Mouse (Mus musculus) left cerebral cortex, adult 18-20 months (tissue): Measurements from ENCODE around the gene Izumo4. TPM values are rescaled to one million over a fixed set of nuclear protein-coding genes. Genes with fewer than 3 reads are reported as not detected.

Experiments used
- DNase-seq, 2 experiments: peaks; one replicate each; pipeline ENCODE4 v3.0.0; 2021 to 2022; ENCODE audit warnings: low spot score in 2 of 2, mixed read lengths in 1 of 2
- total RNA-seq, 2 experiments: library from RNA; stranded (reverse); gene quantifications; 2 replicates each; pipeline ENCODE4 v1.2.3; 2021

Izumo4 gene
- total RNA-seq, 2 experiments from 2014 or later, result 42.6 to 45.2 TPM

DNA sequence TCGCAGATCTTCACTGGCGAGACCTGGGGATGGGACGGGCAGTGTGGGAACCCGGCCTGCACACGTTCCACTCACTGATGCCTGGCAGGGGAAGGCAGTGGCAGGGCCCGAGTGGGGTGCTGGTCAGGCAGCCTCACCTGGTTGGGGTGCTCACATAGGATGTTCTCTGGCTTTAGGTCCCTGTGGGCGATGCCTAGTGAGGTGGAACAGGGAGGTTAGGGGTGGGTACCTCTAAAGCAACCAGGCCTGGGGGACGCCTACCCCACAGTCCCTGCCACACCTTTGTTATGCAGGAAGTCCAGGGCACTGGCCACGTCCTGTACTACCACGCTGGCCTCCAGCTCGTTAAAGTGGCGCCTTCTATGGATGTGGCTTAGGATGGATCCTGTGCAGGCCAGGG, 33.0 kb upstream of the Izumo4 start:
- no peak for DNase-seq

- no peak for DNase-seq
Measured at GRCm38 (mm10) chr10:80669737-80670485, 32.1 kb upstream of the Izumo4 start.

GRCm38 (mm10) chr10:80670531-80670930, 31.5 kb upstream of the Izumo4 start:
- no peak for DNase-seq

- no peak for DNase-seq
Measured at GRCm38 (mm10) chr10:80671251-80671650, 30.7 kb upstream of the Izumo4 start.

DNA sequence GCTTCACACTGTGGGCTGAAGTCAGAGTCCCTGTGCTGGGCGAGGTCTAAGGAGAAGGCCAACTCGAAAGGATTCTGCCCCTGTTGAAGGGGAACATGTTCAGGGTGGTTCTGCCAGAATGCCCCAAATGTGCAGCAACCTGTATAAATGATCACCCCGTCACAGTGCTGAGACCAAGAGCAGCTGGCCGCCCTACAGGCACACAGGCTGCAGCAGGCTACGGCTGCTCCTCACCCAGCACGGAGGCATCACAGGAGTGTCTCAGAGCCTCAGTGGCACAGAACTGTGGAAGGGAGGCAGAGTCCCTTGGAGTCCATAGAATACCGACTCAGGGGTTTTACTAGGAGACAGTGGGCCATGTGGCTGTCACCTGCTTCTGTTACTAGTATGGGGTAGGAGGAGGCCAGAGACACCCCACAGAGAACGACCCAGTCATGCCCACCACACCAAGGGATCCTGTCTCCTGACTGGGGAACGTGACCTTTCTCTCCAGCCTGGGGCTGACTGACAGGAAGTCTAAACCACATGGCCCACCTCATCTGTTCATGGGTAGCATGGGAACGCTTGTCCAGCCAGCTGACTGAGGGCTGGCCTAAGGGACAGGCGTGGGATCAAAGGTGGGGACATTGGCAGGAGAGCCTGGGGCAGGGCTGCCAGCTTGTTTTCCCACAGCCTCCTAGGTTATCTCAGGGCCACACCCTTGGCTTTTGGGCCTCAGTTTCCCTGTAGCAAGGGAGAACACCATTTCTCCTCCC, 29.9 kb upstream of the Izumo4 start:
- DNase-seq, result no peak

DNA sequence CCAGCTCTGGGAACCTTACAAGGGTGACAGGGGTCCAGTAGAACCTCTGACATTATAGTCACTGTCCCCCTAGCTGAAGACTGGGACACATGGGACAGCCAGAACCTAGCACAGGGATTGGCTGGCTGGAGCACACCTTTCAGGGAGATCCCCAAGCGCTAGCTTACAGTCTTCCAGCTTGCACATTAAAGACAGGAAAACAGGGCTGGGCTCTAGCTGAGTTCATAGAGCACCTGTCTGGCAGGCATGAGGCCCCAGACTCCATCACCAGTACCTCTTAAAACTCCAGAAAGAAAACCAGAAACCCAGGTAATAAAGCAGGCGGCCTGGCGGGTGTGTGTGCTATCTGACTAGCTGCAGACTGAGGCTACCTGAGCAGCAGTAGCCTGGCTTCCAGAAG, 28.3 kb upstream of the Izumo4 start:
- no peak for DNase-seq

GRCm38 (mm10) chr10:80674161-80674711, 27.7 kb upstream of the Izumo4 start:
- no peak for DNase-seq

DNA sequence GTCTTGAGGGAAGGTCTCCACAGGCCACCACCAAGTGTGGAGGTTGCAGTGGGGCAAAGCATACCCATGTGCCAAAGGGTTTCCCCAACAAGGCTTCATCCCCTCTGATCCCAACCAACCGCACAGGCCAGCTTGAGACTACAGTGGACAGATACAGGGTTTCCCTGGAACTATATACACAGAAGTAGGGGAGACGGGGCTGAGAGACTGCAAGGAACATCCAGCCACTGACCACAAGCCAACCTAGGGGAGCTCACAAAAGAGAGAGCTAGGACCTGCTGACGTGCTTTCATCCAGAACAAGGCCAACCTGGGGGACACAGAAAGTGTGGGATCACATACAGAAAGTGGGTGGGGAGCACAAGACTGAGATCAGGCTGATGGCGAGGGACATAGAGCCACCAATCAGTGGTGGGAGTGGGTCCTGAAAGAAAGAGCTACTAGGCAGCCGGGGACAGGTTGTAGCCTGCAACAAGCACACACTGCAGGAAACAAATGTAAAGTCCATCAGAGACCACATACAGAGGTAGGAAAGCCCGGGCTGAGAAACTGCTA, 27.1 kb upstream of the Izumo4 start:
- DNase-seq, result no peak

DNA sequence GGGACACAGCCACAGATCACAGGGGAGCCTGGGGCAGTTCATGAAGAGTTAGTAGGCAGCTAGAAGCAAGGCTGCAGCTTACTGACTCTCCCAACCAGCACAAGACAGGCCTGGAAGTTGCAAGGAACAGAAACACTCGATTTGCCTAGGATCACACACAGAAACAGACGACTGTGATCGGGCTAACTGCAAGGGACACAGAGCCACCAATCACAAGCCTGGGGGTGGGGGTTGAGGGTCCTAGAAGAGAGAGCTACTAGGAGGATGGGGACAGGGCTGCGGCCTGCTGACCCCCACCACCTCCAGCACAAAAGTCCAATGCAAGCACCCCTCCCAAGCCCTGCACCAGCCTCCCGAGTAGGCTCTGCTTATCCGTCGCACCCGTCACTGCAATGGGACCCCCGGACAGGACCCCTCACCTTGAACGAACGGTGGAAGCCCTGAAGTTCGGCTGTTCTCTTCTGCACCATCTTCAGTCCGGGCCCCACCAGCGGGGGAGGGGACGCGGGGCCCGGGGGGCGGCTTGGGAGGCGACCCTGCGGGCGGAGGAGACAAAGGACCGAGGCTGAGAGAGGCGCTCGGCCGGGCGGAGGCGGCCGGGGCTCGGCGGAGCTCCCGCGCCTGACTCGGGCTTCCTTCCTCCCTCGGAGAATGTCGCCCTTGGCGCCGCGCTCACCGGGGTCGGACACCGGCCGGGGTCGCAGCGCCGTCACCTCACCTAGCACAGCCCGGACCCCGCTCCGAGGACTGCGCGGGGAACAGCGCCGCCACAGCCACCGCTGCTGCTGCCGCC, 26.4 kb upstream of the Izumo4 start:
- DNase-seq, result no peak

- DNase-seq, result peak; percentile 99
Measured at GRCm38 (mm10) chr10:80676198-80676928, 25.6 kb upstream of the Izumo4 start.

DNA sequence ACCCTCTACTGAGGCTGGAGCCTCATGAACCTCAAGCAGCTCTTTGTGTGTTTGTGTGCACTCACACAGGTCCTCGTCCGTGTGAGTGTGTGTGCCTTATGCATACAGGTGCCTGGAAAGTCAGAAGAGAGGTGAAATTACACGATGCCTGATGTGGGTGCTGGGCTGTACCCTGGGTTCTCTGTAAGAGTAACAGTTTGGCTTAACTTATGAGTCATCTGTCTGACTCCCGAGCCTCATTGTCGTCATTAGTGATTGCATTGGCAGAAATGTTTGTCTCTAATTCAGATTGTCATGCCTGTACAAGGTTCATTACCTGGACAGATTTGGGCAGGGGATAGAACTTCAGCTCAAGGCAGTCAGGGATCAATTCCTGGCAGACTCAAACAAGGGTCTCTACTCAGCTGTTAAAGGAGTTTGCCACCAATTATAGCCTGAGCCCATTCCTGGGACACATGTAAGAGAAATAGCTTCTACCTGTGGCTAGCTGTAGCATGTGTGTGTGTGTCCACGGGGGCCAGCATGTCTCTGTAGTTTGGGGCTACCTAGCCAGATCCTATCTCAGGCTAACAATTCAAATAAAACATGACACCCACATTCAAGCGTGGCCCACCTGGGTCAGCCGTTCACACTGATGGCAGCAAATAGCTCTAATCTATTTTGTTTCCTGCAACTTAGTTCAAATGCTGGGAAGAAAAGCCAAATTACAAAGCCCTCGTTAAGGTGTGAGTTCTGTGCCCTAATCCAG, 24.7 kb upstream of the Izumo4 start:
- no peak for DNase-seq

- DNase-seq, result peak; percentile 71 to 72
Measured at GRCm38 (mm10) chr10:80677942-80678436, 24.0 kb upstream of the Izumo4 start, which contains the start of gene Mknk2. Mknk2 (minus strand) TSS chr10:80678112.

DNA sequence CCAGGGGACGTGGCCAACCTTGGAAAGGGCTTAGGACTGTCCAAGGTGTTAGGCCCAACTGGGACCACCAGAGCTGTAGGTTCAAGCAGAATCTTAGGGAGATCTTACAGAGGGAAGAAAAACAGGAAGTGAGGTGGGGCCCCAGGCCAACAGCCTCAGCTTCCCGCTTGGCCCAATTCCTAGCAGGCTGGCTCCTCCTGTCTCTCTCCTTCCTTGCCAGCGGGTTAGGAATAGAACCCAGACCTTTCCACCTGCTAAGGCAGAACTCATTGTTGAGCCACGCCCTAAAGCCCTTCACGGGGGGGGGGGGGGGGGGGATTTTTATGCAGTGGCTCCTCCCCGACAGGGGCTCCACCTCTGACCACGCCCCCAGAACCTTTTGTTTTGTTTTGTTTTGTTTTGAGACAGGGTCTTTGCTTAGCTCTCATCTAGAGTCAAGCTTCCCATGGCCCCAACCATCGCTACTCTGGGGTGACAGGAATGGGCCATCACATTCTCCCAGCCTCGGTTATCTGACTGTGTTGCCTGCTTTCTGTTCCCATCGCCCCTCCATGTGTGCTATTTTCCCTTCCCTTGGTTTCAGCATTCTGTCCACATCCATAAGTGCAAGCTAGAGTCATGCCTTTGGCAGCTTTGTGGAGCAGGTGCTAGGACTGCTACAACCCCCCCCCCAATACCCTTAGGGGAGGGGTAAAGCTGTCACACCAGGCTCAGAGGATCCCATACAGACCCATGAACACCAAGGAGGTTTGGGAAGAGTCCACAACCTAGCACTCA, 23.2 kb upstream of the Izumo4 start:
- no peak for DNase-seq

GRCm38 (mm10) chr10:80679556-80680259, 22.3 kb upstream of the Izumo4 start:
- DNase-seq, result no peak

GRCm38 (mm10) chr10:80680260-80680696, 21.7 kb upstream of the Izumo4 start:
- DNase-seq, result no peak

- no peak for DNase-seq
Measured at GRCm38 (mm10) chr10:80682003-80682402, 20.0 kb upstream of the Izumo4 start.

- DNase-seq, result no peak
Measured at GRCm38 (mm10) chr10:80683647-80684046, 18.3 kb upstream of the Izumo4 start.

GRCm38 (mm10) chr10:80684214-80684613, 17.8 kb upstream of the Izumo4 start:
- DNase-seq, result peak in 1 of 2 experiments; percentile 37
